Mouse (Mus musculus) T-cell, adult 2 months (primary cell): Measurements from ENCODE around the gene Gm27179.
"Not testable (repeated sequence)": the region's sequence is repeated elsewhere in the genome, so short reads cannot be mapped to it uniquely, and the experiment has no call there.

Experiments
- DNase-seq: peaks from one replicate; pipeline ENCODE4 v3.0.0; 2022; ENCODE audit warnings: low spot score

Gm27179 gene

DNA sequence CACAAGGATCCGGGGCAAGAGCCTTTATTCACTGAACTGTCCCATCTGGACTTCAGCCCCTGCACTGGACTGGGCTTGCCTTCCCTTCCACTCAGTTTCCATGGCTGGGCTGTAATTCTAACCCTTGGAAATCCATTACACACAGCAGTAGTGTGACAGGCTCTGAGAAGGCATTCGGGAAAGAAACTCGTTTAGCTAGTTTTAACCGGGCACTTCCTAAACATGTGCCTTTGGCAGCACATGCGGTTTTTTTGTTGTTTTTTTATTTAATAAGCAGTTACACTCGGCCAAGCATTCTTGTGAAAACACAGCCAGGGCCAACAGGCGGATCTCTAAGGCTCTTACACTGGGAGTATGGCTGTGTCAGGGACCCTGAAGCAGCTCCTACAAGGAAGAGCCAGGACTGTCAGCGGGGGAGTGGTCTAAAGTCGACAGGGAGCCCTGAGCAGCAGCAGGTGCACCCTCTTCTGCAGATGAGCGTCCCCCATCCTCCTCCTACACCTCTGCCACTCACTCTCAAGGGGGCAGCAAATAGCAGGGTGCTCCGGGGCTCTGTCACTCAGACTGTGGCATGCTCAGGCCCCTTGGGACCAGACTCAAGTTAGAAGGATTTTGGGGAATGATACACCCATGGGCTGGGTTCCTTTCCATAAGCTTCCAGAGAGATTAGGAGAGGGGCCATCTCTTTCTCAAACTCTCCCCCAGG lies 38.3 kb downstream of the Gm27179 start:
- DNase-seq: not testable (repeated sequence)

DNA sequence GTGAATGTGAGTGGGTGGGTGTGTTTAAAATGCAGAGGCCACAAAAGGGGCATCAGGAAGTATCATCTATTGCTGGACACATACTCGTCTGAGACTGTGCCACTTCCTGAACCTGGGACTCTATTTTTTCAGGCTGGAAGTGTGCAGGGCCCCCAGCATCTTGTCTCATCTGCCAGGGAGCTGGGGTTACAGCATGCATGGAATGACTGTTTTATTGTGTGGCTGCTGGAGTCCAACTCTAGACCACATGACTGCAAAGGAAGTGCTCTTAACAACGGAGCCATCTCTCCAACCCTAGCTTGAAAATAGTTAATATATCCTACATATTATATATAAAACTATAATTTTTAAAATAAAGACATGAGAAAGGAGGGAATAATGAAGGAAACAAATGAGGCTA lies 39.0 kb downstream of the Gm27179 start:
- not testable (repeated sequence) for DNase-seq

DNA sequence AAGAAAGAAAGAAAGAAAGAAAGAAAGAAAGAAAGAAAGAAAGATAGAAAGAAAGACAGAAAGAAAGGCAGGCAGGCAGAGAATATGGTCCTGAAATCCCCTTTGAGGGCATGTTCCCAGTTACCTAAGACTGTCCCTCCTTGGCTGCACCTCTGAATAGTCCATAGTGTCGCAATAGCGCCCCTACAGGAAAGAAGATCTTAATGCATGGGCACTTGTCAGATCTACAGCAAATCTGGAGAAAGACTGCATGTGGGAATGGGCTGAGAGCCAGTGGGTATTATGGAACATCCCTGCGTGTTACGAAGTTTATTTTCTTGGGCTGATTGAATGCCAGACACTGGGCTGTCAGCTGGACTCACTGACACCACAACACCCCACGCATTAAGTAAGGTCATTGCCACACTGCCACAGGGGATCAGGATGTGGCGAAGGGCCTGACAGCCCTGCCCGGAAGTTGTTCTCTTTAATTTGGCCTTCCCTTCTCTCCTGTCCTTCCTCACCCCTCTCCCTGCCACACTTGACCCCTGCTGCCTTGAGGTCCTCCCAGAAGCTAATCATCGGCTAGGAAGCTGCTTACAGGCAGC lies 42.1 kb downstream of the Gm27179 start:
- not testable (repeated sequence) for DNase-seq

DNA sequence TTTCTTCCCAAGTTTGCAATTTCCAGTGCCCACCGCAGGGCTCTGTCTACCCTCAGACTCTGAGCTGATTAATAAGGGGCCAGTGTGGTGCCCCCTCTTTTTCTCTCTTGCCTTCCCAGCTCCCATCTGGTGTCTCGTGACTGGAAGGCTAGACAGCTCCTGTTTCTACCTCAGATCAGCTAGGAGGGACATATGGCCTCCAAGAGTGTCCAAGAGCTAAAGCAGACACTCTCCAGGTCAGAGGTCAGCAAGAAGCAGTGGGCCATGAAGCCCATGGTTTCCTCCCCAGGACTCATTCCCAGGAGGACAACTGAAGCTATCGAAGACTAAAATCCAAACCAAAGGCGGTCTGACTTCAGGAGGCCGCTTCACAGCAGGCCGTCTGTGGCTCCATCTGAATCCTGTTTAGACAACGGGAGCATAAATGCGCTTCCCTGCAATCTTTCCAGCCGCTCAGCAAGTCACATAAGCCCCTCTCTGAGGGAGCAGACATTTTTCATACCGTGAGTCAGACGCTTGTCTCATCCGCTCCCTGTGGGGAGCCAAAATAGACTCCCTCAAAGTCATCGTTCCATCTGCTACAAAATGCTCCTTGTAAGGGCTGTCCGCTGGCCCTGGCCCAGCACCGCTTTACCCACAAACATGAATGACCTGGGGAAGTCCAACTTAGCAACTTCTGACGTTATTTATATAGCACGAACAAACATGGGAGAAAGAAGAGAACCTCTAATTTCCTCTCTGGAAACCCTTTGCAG lies 44.6 kb downstream of the Gm27179 start:
- DNase-seq: not testable (repeated sequence)

DNA sequence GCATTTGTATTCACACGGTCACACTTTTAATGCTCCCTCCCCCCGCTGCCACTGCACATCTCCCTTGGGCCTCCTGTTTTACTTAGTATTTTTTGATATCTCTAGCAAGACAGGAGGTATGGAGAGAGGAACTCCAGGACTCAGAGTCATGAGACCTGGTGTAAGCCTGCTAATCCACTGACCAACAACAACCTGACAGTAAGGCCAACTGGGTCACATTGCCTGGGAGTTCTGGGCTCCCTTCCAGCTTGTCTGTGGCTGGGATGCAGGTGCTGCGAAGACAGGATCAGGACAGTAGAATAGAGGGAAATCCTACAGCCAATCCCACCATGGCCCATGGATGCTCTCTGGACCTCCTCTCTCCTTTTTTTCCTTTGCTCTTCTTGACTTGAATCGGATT lies 47.9 kb downstream of the Gm27179 start:
- not testable (repeated sequence) for DNase-seq
